Mouse (Mus musculus): ENCODE results near the gene Atp6v0e.

DNA sequence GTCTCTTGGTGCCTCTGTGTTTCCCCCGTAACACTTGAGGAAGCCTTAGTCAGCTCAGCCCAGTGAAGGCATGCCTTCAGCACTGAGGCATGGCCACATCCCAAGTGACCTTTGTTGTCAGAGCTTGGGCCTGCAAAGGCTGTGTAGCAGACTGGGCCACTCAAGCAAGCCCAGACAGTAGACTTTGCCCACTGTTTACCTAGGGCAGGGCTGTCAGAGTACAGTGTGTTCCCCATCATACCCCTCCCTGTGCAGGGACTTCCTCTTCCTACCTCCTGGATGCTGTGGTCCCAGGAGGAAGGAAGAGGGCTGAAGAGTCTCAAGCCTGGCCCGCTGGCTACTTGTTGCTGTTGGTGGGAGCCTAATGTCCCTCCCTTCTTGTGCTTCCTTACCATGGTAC, 46.3 kb upstream of the Atp6v0e start:
- TF ChIP-seq USF1 (IDR thresholded peaks at IDR 0.05; ENCODE audit: low read depth, low read length) (no peak), CHD1 (IDR thresholded peaks at IDR 0.05; ENCODE audit: low read depth, low read length) (no peak), CTCF (conservative IDR thresholded peaks at IDR 0.05 in 1 of 2, IDR thresholded peaks at IDR 0.05 in 1 of 2; ENCODE audit: low read depth in 2 of 2, low read length in 2 of 2) (no peak), POLR2A (IDR thresholded peaks at IDR 0.05; ENCODE audit: low read depth, low read length) (no peak), ZNF384 (IDR thresholded peaks at IDR 0.05; ENCODE audit: low read depth, low read length) (no peak), CHD2 (IDR thresholded peaks at IDR 0.05; ENCODE audit: low read length) (no peak), EP300 (IDR thresholded peaks at IDR 0.05; ENCODE audit: low read length) (no peak), MXI1 (IDR thresholded peaks at IDR 0.05; ENCODE audit: low read depth, low read length) (no peak), PAX5 (IDR thresholded peaks at IDR 0.05; ENCODE audit: low read length) (no peak)
